14 mouse cellular contexts compared by ENCODE assay signal in the genomic region with DNA sequence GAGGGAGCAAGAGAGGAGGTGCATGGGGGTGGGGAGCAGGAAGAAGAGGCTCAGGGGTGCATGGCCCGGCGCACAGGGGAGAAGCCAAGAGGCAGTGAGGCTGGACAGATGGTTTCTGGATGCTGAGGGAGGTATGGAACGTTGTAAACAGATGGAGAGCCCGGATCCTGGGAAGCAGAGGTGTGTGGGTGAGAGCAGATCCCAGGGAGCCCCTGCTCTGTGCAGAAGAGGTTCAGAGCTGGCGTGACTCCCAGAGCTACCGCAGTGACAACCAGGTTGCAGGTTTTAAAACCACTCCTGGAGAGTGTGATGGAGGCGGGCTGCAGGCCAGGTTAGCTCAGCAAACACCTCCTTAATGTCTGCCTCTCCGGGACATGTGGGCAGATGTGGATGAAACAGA. TPM values are rescaled to one million over a fixed set of nuclear protein-coding genes. Genes with fewer than 3 reads are reported as not detected.
DNase-seq lines count a peak whose midpoint lies in the region; ATAC-seq and TF ChIP-seq lines count a peak whose summit lies in the region.
"Had no signal": no experiment of that assay in that cellular context is flagged by ENCODE, and none has a peak within 500 bp of the region (broad histone marks: within the 10 kb centered on the region; RNA-seq: fewer than 3 reads in every experiment).

No protein-coding gene starts in this region.

- DNase-seq in lung, embryonic 14.5 days, result peak; percentile 17
- DNase-seq in lung, adult 18-20 months, result no peak
- DNase-seq in frontal cortex, postnatal 14 days (ENCODE audit: low spot score in 2 of 2), result peak; percentile 10 to 34
- DNase-seq in left cerebral cortex, adult 2 months (ENCODE audit: extremely low spot score in 1 of 2, low spot score in 2 of 2), result peak; percentile 62 to 73
- peak; percentile 72 to 81 for DNase-seq in right cerebral cortex, postnatal 36 days (ENCODE audit: low spot score in 2 of 2)
- DNase-seq in adrenal gland, postnatal 14 days, result no peak
- DNase-seq in thymus, postnatal 14 days, result no peak
- DNase-seq: gastrocnemius, adult 2 months; heart, postnatal 14 days; lung, postnatal 36 days had no signal

- intact Hi-C loops in left cerebral cortex, adult 2 months (cut with DNase I), result loop anchor here (1.0 to 2.0 kb wide), 3 partner anchors 19 to 367 kb away; no protein-coding TSS in a partner anchor

- no peak overlapping the region for H3K4me2 ChIP-seq in lung, embryonic 14.5 days
- H3K4me2 ChIP-seq in liver, embryonic 12.5 days, result no peak overlapping the region
- H3K4me2 ChIP-seq: embryonic facial prominence, embryonic 13.5 days; intestine, embryonic 15.5 days had no signal

- TF ChIP-seq CTCF in lung, embryonic 14.5 days (IDR thresholded peaks at IDR 0.05; ENCODE audit: low read depth), result no peak
- no peak for TF ChIP-seq CTCF in left cerebral cortex, adult 2 months (IDR thresholded peaks at IDR 0.05)

- no peaks in the 10 kb centered on the region for H3K27me3 ChIP-seq in lung, embryonic 14.5 days (ENCODE audit: insufficient read depth, low read length)
- no peaks in the 10 kb centered on the region for H3K27me3 ChIP-seq in liver, embryonic 12.5 days (replicated peaks)
- H3K27me3 ChIP-seq: embryonic facial prominence, embryonic 13.5 days; intestine, embryonic 15.5 days had no signal

- WGBS in lung, embryonic 14.5 days, result 39% methylated on average over 8 of the region's 8 CpGs
- WGBS in liver, embryonic 12.5 days (ENCODE audit: insufficient replicate concordance), result 67% methylated on average over 8 of the region's 8 CpGs

- no peak overlapping the region for H3K27ac ChIP-seq in lung, embryonic 14.5 days (ENCODE audit: low read depth)
- peak overlapping the region; percentile 61; the same call in 1 of the 2 replicates for H3K27ac ChIP-seq in left cerebral cortex, adult 2 months
- no peak overlapping the region for H3K27ac ChIP-seq in liver, embryonic 12.5 days
- H3K27ac ChIP-seq: embryonic facial prominence, embryonic 13.5 days; gastrocnemius, adult 2 months; intestine, embryonic 15.5 days had no signal

- H3K9ac ChIP-seq in lung, embryonic 14.5 days, result no peak overlapping the region
- H3K9ac ChIP-seq in liver, embryonic 12.5 days, result no peak overlapping the region
- H3K9ac ChIP-seq: embryonic facial prominence, embryonic 13.5 days; intestine, embryonic 15.5 days had no signal

- no peaks in the 10 kb centered on the region for H3K36me3 ChIP-seq in lung, embryonic 14.5 days (ENCODE audit: insufficient read depth)
- no peaks in the 10 kb centered on the region for H3K36me3 ChIP-seq in liver, embryonic 12.5 days
- H3K36me3 ChIP-seq: embryonic facial prominence, embryonic 13.5 days; intestine, embryonic 15.5 days had no signal

- no peak; the same call in 1 of the 2 replicates for ATAC-seq in lung, embryonic 14.5 days (ENCODE audit: insufficient read depth)
- ATAC-seq in liver, embryonic 12.5 days, result no peak
- ATAC-seq: intestine, embryonic 15.5 days had no signal

- H3K4me3 ChIP-seq in lung, embryonic 14.5 days (ENCODE audit: low read depth, low read length), result no peak overlapping the region
- H3K4me3 ChIP-seq in left cerebral cortex, adult 2 months, result no peak overlapping the region
- H3K4me3 ChIP-seq in liver, embryonic 12.5 days, result no peak overlapping the region
- H3K4me3 ChIP-seq: embryonic facial prominence, embryonic 13.5 days; gastrocnemius, adult 2 months; intestine, embryonic 15.5 days had no signal

- no peaks in the 10 kb centered on the region for H3K9me3 ChIP-seq in lung, embryonic 14.5 days (ENCODE audit: low read depth, low read length)
- H3K9me3 ChIP-seq in liver, embryonic 12.5 days (replicated peaks), result no peaks in the 10 kb centered on the region
- H3K9me3 ChIP-seq: embryonic facial prominence, embryonic 13.5 days; intestine, embryonic 15.5 days had no signal

- H3K4me1 ChIP-seq in lung, embryonic 14.5 days (ENCODE audit: insufficient read depth), result no peaks in the 10 kb centered on the region
- H3K4me1 ChIP-seq in liver, embryonic 12.5 days, result no peaks in the 10 kb centered on the region
- H3K4me1 ChIP-seq: embryonic facial prominence, embryonic 13.5 days; intestine, embryonic 15.5 days had no signal

RNA-seq across cellular contexts. Expression of a gene that starts 28.4 kb away (rescaled TPM):
- 0.42 and 0.53 TPM in 2 replicates for polyA plus RNA-seq in lung, embryonic 14.5 days (2014; fragmentation: Nextera tagmentation; extraction: Ambion mirVana)
- total RNA-seq in left cerebral cortex, adult 2 months (2021), result 10 to 100 TPM; 36.9 to 42.5 TPM
- 0.05 TPM in 1 of 2 replicates, not detected in the other for polyA plus RNA-seq in liver, embryonic 12.5 days (2016; fragmentation: Nextera tagmentation; extraction: Ambion mirVana)
- 1.2 and 1.3 TPM in 2 replicates for total RNA-seq in adrenal gland, postnatal 14 days (2021)
- total RNA-seq: gastrocnemius, adult 2 months; heart, postnatal 14 days had no signal
- polyA plus RNA-seq: limb, embryonic 11.5 days had no signal

Comparison
In these comparisons a context has a peak if more than half of its experiments do, and no peak if none do; other contexts are left out.
1. DNase-seq: peak in lung, embryonic 14.5 days (single experiment), frontal cortex, postnatal 14 days (2 of 2), left cerebral cortex, adult 2 months (2 of 2) and right cerebral cortex, postnatal 36 days (2 of 2); none in lung, adult 18-20 months (0 of 2), adrenal gland, postnatal 14 days (single experiment) and thymus, postnatal 14 days (single experiment).
2. RNA of a gene that starts 28.4 kb away (total RNA-seq): 36.9 to 42.5 TPM in left cerebral cortex, adult 2 months; 1.2 to 1.3 TPM in adrenal gland, postnatal 14 days; every median in the first group is over 10 times any median in the second.